Mouse (Mus musculus): ENCODE measurements around the gene Ist1. TPM values are rescaled to one million over a fixed set of nuclear protein-coding genes. Genes with fewer than 3 reads are reported as not detected.

Gene Ist1
- total RNA-seq, 2 experiments from 2014 or later = 34.6 to 45.8 TPM

DNA sequence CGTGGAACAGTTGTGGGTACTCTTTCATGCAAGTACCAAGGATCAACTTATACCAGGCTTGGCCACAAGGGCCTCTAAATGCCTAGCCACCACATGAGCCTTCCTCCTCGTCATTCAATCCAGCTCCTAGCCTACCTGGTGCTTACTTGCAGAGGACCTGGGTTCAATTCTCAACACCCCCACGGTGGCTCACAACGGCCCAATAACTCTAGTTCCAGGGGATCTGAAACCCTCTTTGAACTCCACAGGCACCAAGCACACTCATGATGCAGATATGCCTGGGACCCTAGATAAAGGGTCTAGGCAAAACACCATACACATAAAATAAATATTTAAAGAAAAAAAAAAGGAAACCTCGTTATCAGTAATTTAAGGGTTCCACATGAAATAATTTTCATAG, 1.3 kb downstream of the Ist1 start:
- ATAC-seq (replicated peaks; ENCODE audit: low FRiP score, poor library complexity, severe bottlenecking) = 0 out of 2 replicates have a peak, but pooled peaks have one; percentile 26

GRCm38 (mm10) chr8:109687248-109687647, 5.8 kb downstream of the Ist1 start:
- no peak for ATAC-seq (replicated peaks; ENCODE audit: low FRiP score, poor library complexity, severe bottlenecking)

GRCm38 (mm10) chr8:109682120-109682519, 10.9 kb downstream of the Ist1 start:
- ATAC-seq (replicated peaks; ENCODE audit: low FRiP score, poor library complexity, severe bottlenecking) = no peak

- no peak for ATAC-seq (replicated peaks; ENCODE audit: low FRiP score, poor library complexity, severe bottlenecking)
These were observed 11.5 kb downstream of the Ist1 start for GRCm38 (mm10) chr8:109681535-109681934.

DNA sequence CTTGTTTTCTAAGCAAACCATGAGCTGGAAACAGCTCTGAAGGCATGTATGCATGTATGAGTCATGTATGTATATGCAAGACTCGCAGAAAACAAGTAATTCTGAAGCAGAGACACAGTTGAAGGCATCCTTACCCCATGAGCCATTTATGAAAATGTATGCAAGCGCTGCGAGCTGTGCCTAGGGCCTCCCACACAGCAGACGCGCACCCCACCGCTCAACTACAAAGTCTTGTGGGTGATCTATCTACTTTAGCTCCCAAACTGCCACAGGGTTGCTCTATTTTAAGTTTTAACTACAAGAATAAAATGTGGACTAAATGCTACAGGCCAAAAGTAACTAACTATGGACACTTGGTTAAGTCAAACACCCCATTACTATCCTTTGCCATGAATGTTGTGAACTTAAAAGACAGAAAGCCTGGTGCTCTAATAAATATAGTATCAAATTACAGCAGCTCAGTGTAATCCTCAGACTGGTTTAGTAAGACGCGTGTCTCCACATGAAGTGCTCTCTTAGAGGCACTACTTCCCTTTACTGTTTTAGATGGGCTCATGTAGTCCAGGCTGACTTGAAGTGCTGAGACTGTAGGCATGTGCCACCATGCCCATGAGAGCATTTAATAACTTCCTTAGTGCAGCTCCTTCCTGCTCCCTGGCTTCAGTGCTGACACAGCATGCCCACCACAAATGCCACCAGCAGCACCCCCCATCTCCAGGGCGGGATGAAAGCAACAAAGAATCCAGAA, 17.0 kb downstream of the Ist1 start:
- ATAC-seq (replicated peaks; ENCODE audit: low FRiP score, poor library complexity, severe bottlenecking) = no peak

DNA sequence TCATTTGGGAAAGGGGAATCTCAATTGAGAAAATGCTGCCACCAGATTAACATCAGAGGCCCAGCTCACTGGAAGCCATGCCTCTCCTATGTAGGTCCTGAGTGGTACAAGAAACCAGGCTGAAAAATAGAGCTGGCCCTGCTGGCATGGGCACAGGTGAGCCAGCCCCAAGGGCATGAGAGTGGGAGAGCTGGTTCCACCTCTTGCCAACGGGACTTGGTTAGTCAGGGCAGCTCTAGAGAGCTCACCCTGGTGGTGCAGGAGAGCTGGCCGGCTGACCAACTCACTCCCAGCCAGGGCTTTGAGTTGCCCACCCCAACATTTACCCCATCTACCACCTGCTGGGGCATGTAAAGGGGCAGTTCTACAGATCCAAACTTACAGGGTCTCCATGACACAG, 19.5 kb downstream of the Ist1 start:
- no peak for ATAC-seq (replicated peaks; ENCODE audit: low FRiP score, poor library complexity, severe bottlenecking)

GRCm38 (mm10) chr8:109672656-109673055, 20.4 kb downstream of the Ist1 start:
- ATAC-seq (replicated peaks; ENCODE audit: low FRiP score, poor library complexity, severe bottlenecking) = no peak

DNA sequence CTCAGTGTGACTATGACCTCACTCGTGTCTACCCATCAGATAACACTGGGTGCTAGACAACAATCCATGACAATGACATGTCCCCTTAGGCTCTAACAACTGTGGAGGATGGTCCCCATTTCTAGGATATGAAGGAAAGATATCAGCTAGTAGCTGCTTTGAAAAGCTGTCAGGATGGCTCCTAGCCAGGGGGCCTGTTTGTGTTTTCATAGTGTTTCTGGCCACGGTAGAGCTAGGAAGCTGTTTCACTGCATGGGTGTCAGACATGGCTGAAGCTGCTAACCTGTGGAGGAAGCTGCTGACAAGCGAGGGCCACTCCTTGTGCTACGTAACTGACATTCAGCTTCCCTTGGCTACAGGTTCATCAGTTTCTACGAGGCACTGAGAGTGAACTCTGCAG, 26.4 kb downstream of the Ist1 start:
- ATAC-seq (replicated peaks; ENCODE audit: low FRiP score, poor library complexity, severe bottlenecking) = no peak

- ATAC-seq (replicated peaks; ENCODE audit: low FRiP score, poor library complexity, severe bottlenecking) = no peak
These were observed 30.7 kb downstream of the Ist1 start for GRCm38 (mm10) chr8:109662328-109662727.

- ATAC-seq (replicated peaks; ENCODE audit: low FRiP score, poor library complexity, severe bottlenecking) = no peak
These were observed 36.2 kb downstream of the Ist1 start for GRCm38 (mm10) chr8:109656860-109657259.

GRCm38 (mm10) chr8:109650801-109651200, 42.3 kb downstream of the Ist1 start:
- no peak for ATAC-seq (replicated peaks; ENCODE audit: low FRiP score, poor library complexity, severe bottlenecking)

- no peak for ATAC-seq (replicated peaks; ENCODE audit: low FRiP score, poor library complexity, severe bottlenecking)
These were observed 44.6 kb downstream of the Ist1 start for GRCm38 (mm10) chr8:109648469-109648868.

DNA sequence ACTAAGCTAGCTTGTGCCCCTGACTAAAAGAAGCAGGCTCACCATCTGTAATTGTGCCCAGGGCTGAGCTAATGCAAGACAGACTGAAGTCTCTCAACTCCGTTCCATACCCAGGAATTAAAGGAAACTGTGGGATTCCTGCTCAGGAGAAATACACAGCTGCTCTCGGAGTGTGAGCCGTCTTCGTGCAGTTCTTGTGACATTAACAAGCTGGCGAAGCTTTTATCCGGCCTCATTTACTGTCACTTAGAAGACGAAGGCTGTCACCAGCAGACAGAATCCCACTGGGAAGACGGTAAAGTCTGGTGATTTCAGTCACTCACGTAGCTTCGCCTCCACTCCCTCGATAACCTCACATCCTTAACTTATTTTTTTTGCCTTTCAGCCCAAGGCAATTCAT, 45.7 kb downstream of the Ist1 start:
- ATAC-seq (replicated peaks; ENCODE audit: low FRiP score, poor library complexity, severe bottlenecking) = no peak

DNA sequence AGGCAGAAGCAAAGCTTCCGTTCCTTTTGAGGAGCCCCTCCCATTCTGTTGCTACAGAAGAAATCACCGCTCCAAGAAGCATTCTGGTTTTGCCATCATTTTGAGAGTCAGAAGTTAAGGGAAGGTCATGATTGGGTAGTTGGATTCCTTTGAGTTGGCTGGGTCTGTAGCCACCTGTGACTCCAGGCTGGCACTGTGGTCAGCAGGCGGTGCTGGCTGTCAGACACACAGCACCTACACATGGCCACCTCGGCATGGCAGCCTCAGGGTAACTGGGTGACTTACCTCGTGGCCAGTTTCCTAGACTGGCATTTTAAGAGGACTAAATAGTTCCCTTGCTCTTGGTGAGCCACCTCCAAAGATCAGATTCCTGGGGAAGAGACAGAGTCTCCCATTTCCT, 51.8 kb downstream of the Ist1 start:
- no peak for ATAC-seq (replicated peaks; ENCODE audit: low FRiP score, poor library complexity, severe bottlenecking)

DNA sequence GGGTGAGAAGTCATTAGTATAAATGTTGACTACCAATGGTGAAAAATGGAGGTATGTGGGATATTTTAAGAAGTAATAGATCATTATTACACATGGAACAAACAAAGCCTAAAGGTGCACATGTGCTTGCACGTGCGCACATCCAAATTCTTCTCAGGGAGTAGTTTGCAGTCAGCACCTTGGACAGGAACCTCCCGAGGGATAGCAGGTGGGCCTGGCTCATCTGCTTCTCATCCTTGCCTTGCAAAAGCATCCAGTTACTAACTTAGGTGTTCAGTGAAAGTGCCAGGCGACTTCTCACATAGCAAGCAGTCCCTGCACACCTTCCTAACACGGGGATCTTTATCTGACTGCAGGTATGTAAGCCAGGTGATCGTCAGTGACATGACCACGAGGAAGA, 52.6 kb downstream of the Ist1 start:
- ATAC-seq (replicated peaks; ENCODE audit: low FRiP score, poor library complexity, severe bottlenecking) = no peak

DNA sequence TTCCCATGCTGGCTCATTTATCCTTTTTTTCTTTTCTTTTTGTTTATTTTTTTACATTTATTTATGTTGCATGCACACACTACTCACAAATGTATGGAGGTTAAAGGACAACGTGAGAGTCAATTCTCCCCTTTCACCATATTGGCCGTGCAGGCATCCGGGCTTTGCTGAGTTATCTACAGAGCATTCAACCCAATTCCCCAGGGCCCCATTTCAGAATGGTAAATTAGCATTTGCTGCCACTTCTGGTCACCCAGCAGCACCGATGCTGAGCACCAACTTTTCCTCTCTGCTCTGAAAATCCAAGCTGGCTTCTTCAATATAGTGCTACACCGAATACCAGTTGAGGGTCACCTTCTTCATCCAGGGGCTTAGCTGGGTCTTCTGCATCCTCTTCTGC, 54.2 kb downstream of the Ist1 start:
- ATAC-seq (replicated peaks; ENCODE audit: low FRiP score, poor library complexity, severe bottlenecking) = no peak

DNA sequence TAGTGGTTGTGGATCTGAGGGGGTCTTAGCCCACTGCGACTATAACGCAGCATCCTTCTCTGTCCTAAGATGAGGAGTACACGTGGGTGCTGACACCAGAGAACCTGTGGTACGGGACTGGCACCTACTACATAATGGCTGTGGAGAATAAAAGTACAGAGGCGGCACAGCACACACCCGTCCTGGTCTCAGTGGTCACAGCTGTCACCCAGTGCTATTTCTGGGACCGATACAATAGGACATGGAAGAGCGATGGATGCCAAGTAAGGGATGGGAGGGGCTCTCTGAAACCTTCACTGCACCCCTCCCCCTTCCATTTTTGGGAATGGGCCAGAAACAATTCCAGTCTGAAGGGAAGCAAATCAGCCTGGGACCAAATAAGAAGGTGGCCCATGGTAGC, 57.9 kb downstream of the Ist1 start:
- no peak for ATAC-seq (replicated peaks; ENCODE audit: low FRiP score, poor library complexity, severe bottlenecking)

DNA sequence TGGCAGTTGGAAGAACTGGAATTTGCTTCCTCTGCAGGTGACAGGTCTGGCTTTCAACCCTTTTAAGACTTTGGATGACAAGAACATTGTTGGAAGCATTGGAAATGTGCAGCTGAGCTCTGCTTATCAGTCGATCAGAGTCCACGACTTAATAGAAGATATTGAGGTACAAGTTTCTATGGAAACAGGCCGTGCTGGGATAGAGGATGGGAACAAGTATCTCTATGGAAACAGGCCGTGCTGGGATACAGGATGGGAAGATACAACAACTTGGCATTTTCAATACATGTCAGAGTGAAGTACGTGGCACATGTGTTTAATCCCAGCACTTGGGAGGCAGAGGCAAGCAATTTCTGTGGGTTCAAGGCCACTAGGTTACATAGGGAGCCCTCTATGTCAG, 60.6 kb downstream of the Ist1 start:
- ATAC-seq (replicated peaks; ENCODE audit: low FRiP score, poor library complexity, severe bottlenecking) = no peak

- ATAC-seq (replicated peaks; ENCODE audit: low FRiP score, poor library complexity, severe bottlenecking) = no peak
These were observed 64.4 kb downstream of the Ist1 start for GRCm38 (mm10) chr8:109628638-109629037.
